ENCODE assay signal across 9 mouse cellular contexts in the genomic region with DNA sequence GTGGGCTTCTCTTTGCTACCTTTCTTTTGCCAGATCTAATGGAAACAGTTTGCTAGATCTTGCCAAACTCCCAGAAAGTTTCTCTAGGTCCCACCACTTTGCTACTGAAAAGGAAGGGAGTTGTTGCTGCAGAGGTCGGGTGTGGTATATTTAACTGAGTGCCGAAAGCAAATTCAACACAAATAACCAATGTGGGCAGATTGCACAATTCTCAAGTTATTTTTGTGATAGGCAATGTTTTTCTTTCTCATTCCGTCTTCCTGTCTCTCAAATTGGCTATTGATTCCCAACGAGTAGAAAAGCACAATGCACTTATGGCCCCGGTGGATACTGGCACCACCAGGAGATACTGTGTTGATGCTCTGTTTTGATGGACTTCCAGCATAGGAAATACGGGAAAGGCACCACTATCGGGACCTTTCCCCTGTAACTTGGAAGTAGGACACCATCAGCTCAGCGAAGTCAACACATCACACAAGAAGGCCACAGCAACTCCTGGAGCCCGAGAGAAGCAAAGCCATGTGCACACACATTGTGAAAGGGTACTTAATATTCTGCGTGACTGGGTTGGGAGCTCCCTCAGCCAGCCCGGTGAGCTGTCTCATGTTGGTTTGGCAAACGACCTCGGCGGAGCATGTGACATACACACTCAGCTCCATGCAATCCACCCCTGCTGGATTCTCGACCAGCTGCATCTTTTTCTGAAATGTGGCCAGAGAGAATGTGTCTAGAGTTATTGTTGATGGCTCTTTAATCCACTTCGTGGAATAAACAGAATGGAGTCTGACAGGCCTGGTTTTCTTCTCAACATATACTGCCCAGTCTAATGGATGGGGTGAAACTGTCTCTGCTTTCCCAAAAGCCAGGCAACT. TPM values are rescaled to one million over a fixed set of nuclear protein-coding genes. Genes with fewer than 3 reads are reported as not detected.
DNase-seq lines count a peak whose midpoint lies in the region; ATAC-seq and TF ChIP-seq lines count a peak whose summit lies in the region.
"Had no signal": no experiment of that assay in that cellular context is flagged by ENCODE, and none has a peak within 500 bp of the region (broad histone marks: within the 10 kb centered on the region; RNA-seq: fewer than 3 reads in every experiment).

No protein-coding gene starts in this region.

- no peak overlapping the region for H3K27ac ChIP-seq in cerebellum, adult 2 months (ENCODE audit: insufficient read depth, low read length)
- H3K27ac ChIP-seq in gastrocnemius, adult 2 months, result peak overlapping the region; percentile 85
- peak overlapping the region; percentile 66 for H3K27ac ChIP-seq in hindbrain, embryonic 13.5 days
- peak overlapping the region; percentile 13 for H3K27ac ChIP-seq in liver, embryonic 16.5 days (ENCODE audit: low read length)

- H3K4me3 ChIP-seq in cerebellum, adult 2 months (replicated peaks; ENCODE audit: insufficient read depth, low read depth, low read length), result no peak overlapping the region
- H3K4me3 ChIP-seq in gastrocnemius, adult 2 months, result peak overlapping the region; percentile 40
- H3K4me3 ChIP-seq in hindbrain, embryonic 13.5 days, result no peak overlapping the region
- H3K4me3 ChIP-seq in liver, embryonic 16.5 days (ENCODE audit: low read depth, low read length), result no peak overlapping the region
- no peak overlapping the region for H3K4me3 ChIP-seq in myocyte

- TF ChIP-seq CTCF in cerebellum, adult 2 months (IDR thresholded peaks at IDR 0.05; ENCODE audit: borderline replicate concordance, insufficient read depth, low read depth, low read length), result no peak
- no peak for TF ChIP-seq CTCF in gastrocnemius, adult 2 months (IDR thresholded peaks at IDR 0.05)

- no peak overlapping the region for H3K9ac ChIP-seq in hindbrain, embryonic 13.5 days
- H3K9ac ChIP-seq in liver, embryonic 16.5 days (ENCODE audit: low read depth, low read length), result no peak overlapping the region

- no peaks in the 10 kb centered on the region for H3K9me3 ChIP-seq in hindbrain, embryonic 13.5 days
- H3K9me3 ChIP-seq in liver, embryonic 16.5 days (replicated peaks; ENCODE audit: control insufficient read depth, low read length), result no peaks in the 10 kb centered on the region

- no peaks in the 10 kb centered on the region for H3K27me3 ChIP-seq in cerebellum, adult 2 months (ENCODE audit: control insufficient read depth, insufficient read depth, low read length)
- no peaks in the 10 kb centered on the region for H3K27me3 ChIP-seq in hindbrain, embryonic 13.5 days
- no peaks in the 10 kb centered on the region for H3K27me3 ChIP-seq in liver, embryonic 16.5 days (ENCODE audit: control insufficient read depth, insufficient read depth, low read depth, low read length)
- H3K27me3 ChIP-seq in myocyte (ENCODE audit: control insufficient read depth, insufficient read depth, insufficient read length), result no peaks in the 10 kb centered on the region
- H3K27me3 ChIP-seq: CH12.LX had no signal

- ATAC-seq in hindbrain, embryonic 13.5 days (ENCODE audit: low FRiP score), result no peak
- ATAC-seq in liver, embryonic 16.5 days (ENCODE audit: low read depth), result peak; percentile 56; the same call in 1 of the 2 replicates

- no peaks in the 10 kb centered on the region for H3K36me3 ChIP-seq in hindbrain, embryonic 13.5 days
- no peaks in the 10 kb centered on the region for H3K36me3 ChIP-seq in liver, embryonic 16.5 days (ENCODE audit: control insufficient read depth, insufficient read depth)
- no peaks in the 10 kb centered on the region for H3K36me3 ChIP-seq in myocyte (ENCODE audit: control insufficient read depth, insufficient read depth)

- TF ChIP-seq POLR2A in cerebellum, adult 2 months (IDR thresholded peaks at IDR 0.05; ENCODE audit: borderline replicate concordance, insufficient read depth, low read length), result no peak
- TF ChIP-seq POLR2A in myocyte (IDR thresholded peaks at IDR 0.05; ENCODE audit: insufficient read length, low read depth), result no peak

- H3K79me2 ChIP-seq in myocyte (ENCODE audit: control insufficient read depth, insufficient read depth), result no peaks in the 10 kb centered on the region

- peak; percentile 21 to 36 for DNase-seq in cerebellum, postnatal 25 days
- no peak for DNase-seq in cerebellum, adult 2 months
- peak; percentile 88 for DNase-seq in Muller cell, postnatal 12 days (ENCODE audit: inconsistent ontology term)
- peak; percentile 77 for DNase-seq in gastrocnemius, adult 2 months
- no peak for DNase-seq in c-Kit-positive CD71-positive TER-119-positive erythroid progenitor cells, embryonic 14.5 days (ENCODE audit: low spot score)

- 34% methylated on average over 16 of the region's 16 CpGs for WGBS in cerebellum, adult 2 months
- WGBS in hindbrain, embryonic 13.5 days, result 63% methylated on average over 16 of the region's 16 CpGs
- WGBS in liver, embryonic 16.5 days (ENCODE audit: insufficient replicate concordance), result 31% methylated on average over 16 of the region's 16 CpGs

- no peaks in the 10 kb centered on the region for H3K4me1 ChIP-seq in cerebellum, adult 2 months (ENCODE audit: control insufficient read depth, insufficient read depth, low read length)
- H3K4me1 ChIP-seq in hindbrain, embryonic 13.5 days (replicated peaks), result peaks cover 14% of the 10 kb centered on the region
- H3K4me1 ChIP-seq in liver, embryonic 16.5 days (ENCODE audit: control insufficient read depth, low read depth, low read length), result peaks cover 13% of the 10 kb centered on the region

- H3ac ChIP-seq in myocyte (ENCODE audit: control insufficient read depth, insufficient read length), result no peak overlapping the region

- H3K4me2 ChIP-seq in hindbrain, embryonic 13.5 days, result no peak overlapping the region
- peak overlapping the region; percentile 22 for H3K4me2 ChIP-seq in liver, embryonic 16.5 days (ENCODE audit: low read depth, low read length)
- peak overlapping the region; percentile 82 for H3K4me2 ChIP-seq in myocyte (ENCODE audit: low read depth)

- intact Hi-C loops in gastrocnemius, adult 2 months (cut with DNase I), result loop anchor here (5.0 kb wide), 1 partner anchor 42 kb away; the partner anchor contains the start of gene Ranbp9

TF ChIP-seq in myocyte, 11 proteins besides CTCF, POLR2A, EP300 and RAD21:
- TF ChIP-seq POLR2AphosphoS2 (IDR thresholded peaks at IDR 0.05; ENCODE audit: insufficient read length, low read depth), result no peak
- TF ChIP-seq SRF (IDR thresholded peaks at IDR 0.05; ENCODE audit: control insufficient read depth, insufficient read length, low read depth), result no peak
- TF ChIP-seq MAX (IDR thresholded peaks at IDR 0.05; ENCODE audit: low read depth), result no peak
- peak; percentile 40 for TF ChIP-seq TCF12 (IDR thresholded peaks at IDR 0.05; ENCODE audit: insufficient read depth, poor library complexity, severe bottlenecking)
- TF ChIP-seq CEBPB (IDR thresholded peaks at IDR 0.05; ENCODE audit: insufficient read depth, poor library complexity, severe bottlenecking), result peak; percentile 89
- TF ChIP-seq USF1 (IDR thresholded peaks at IDR 0.05; ENCODE audit: low read depth), result peak; percentile 82
- TF ChIP-seq TCF3 (IDR thresholded peaks at IDR 0.05; ENCODE audit: insufficient read length, low read depth), result no peak
- no peak for TF ChIP-seq REST (IDR thresholded peaks at IDR 0.05; ENCODE audit: insufficient read depth, insufficient read length)
- TF ChIP-seq MYOG (IDR thresholded peaks at IDR 0.05; ENCODE audit: control insufficient read depth in 1 of 3, insufficient read depth in 1 of 3, insufficient read length in 2 of 3, low read depth in 2 of 3), result peak in 1 of 3 experiments; percentile 73
- TF ChIP-seq E2F4 (IDR thresholded peaks at IDR 0.05; ENCODE audit: insufficient read depth), result no peak
- peak in 1 of 3 experiments; percentile 70 for TF ChIP-seq MYOD1 (IDR thresholded peaks at IDR 0.05; ENCODE audit: control insufficient read depth in 1 of 3, insufficient read length in 2 of 3, low read depth in 2 of 3)
TF ChIP-seq in myocyte: peak in this region for 5.

RNA-seq across cellular contexts. Expression of gene Mcur1, which starts 35.3 kb away (rescaled TPM):
- 17.7 and 19.3 TPM in 2 replicates for polyA plus RNA-seq in cerebellum, adult 2 months (2012; rRNA removed)
- 10 to 100 TPM; 30.4 to 36.1 TPM for total RNA-seq in gastrocnemius, adult 2 months (2021)
- 7.9 and 8.4 TPM in 2 replicates for polyA plus RNA-seq in hindbrain, embryonic 13.5 days (2015; fragmentation: Nextera tagmentation; extraction: Ambion mirVana)
- polyA plus RNA-seq in liver, embryonic 16.5 days (2015; fragmentation: Nextera tagmentation; extraction: Ambion mirVana), result 4.9 and 5.4 TPM in 2 replicates
- 5.7 TPM for polyA plus RNA-seq in myocyte (2012; fragmentation: generic; extraction: Trizol)

RNA-seq across cellular contexts. Expression of gene Ranbp9, which starts 43.6 kb away (rescaled TPM):
- polyA plus RNA-seq in cerebellum, adult 2 months (2012; rRNA removed), result 59.9 and 61.6 TPM in 2 replicates
- 10 to 100 TPM; 48.6 to 51.2 TPM for total RNA-seq in gastrocnemius, adult 2 months (2021)
- 10.4 and 12.9 TPM in 2 replicates for polyA plus RNA-seq in hindbrain, embryonic 13.5 days (2015; fragmentation: Nextera tagmentation; extraction: Ambion mirVana)
- 2.2 and 2.3 TPM in 2 replicates for polyA plus RNA-seq in liver, embryonic 16.5 days (2015; fragmentation: Nextera tagmentation; extraction: Ambion mirVana)
- 23.1 TPM for polyA plus RNA-seq in myocyte (2012; fragmentation: generic; extraction: Trizol)

Comparison
In these comparisons a context has a peak if more than half of its experiments do, and no peak if none do; other contexts are left out.
1. DNase-seq: peak in cerebellum, postnatal 25 days (2 of 2), Muller cell, postnatal 12 days (single experiment) and gastrocnemius, adult 2 months (single experiment); none in cerebellum, adult 2 months (0 of 2) and c-Kit-positive CD71-positive TER-119-positive erythroid progenitor cells, embryonic 14.5 days (single experiment).